Mouse (Mus musculus): ENCODE results near the gene Bicra. TPM values are rescaled to one million over a fixed set of nuclear protein-coding genes. Genes with fewer than 3 reads are reported as not detected.

The Bicra gene
- polyA plus RNA-seq, 1 experiment from 2014 or later, result 2.3 TPM

- H3K27ac ChIP-seq (ENCODE audit: low read length), result no peak overlapping the region
- no peaks in the 10 kb centered on the region for H3K27me3 ChIP-seq (replicated peaks; ENCODE audit: insufficient read depth, low read length)
- whole genome bisulfite sequencing, result 77% methylated on average over 11 of the region's 11 CpGs
- H3K4me2 ChIP-seq (replicated peaks; ENCODE audit: low read depth, low read length), result no peak overlapping the region
- H3K36me3 ChIP-seq (ENCODE audit: insufficient read depth, low read length), result no peaks in the 10 kb centered on the region
- H3K4me1 ChIP-seq (ENCODE audit: insufficient read depth, low read depth, low read length), result no peaks in the 10 kb centered on the region
- no peak for ATAC-seq
- H3K4me3 ChIP-seq (ENCODE audit: low read depth, low read length), result no peak overlapping the region
- no peak overlapping the region for H3K9ac ChIP-seq (replicated peaks; ENCODE audit: low read depth)
- DNase-seq (ENCODE audit: low spot score), result no peak
- no peaks in the 10 kb centered on the region for H3K9me3 ChIP-seq (ENCODE audit: low read length)
- TF ChIP-seq EP300 (IDR thresholded peaks at IDR 0.05) (no peak), CTCF (IDR thresholded peaks at IDR 0.05) (peak; percentile 71)
Measured at GRCm38 (mm10) chr7:16012576-16013263, 35.0 kb downstream of the Bicra start.

GRCm38 (mm10) chr7:16011418-16012085, 36.2 kb downstream of the Bicra start:
- WGBS, result 63% methylated on average over 7 of the region's 7 CpGs
- H3K9ac ChIP-seq (replicated peaks; ENCODE audit: low read depth), result no peak overlapping the region
- H3K36me3 ChIP-seq (ENCODE audit: insufficient read depth, low read length), result no peaks in the 10 kb centered on the region
- DNase-seq (ENCODE audit: low spot score) (no peak), ATAC-seq (no peak)
- H3K4me2 ChIP-seq (replicated peaks; ENCODE audit: low read depth, low read length), result no peak overlapping the region
- TF ChIP-seq CTCF (IDR thresholded peaks at IDR 0.05) (no peak), EP300 (IDR thresholded peaks at IDR 0.05) (no peak)
- H3K4me3 ChIP-seq (ENCODE audit: low read depth, low read length), result no peak overlapping the region
- no peak overlapping the region for H3K27ac ChIP-seq (ENCODE audit: low read length)
- no peaks in the 10 kb centered on the region for H3K9me3 ChIP-seq (ENCODE audit: low read length)
- H3K4me1 ChIP-seq (ENCODE audit: insufficient read depth, low read depth, low read length), result no peaks in the 10 kb centered on the region
- no peaks in the 10 kb centered on the region for H3K27me3 ChIP-seq (replicated peaks; ENCODE audit: insufficient read depth, low read length)

- Histone ChIP-seq H3K27me3 (replicated peaks; ENCODE audit: insufficient read depth, low read length) (no peaks in the 10 kb centered on the region), H3K9me3 (ENCODE audit: low read length) (no peaks in the 10 kb centered on the region), H3K9ac (replicated peaks; ENCODE audit: low read depth) (no peak overlapping the region), H3K27ac (ENCODE audit: low read length) (no peak overlapping the region), H3K4me2 (replicated peaks; ENCODE audit: low read depth, low read length) (no peak overlapping the region), H3K4me1 (ENCODE audit: insufficient read depth, low read depth, low read length) (no peaks in the 10 kb centered on the region), H3K36me3 (ENCODE audit: insufficient read depth, low read length) (no peaks in the 10 kb centered on the region), H3K4me3 (ENCODE audit: low read depth, low read length) (no peak overlapping the region)
- TF ChIP-seq CTCF (IDR thresholded peaks at IDR 0.05) (no peak), EP300 (IDR thresholded peaks at IDR 0.05) (no peak)
- DNase-seq (ENCODE audit: low spot score) (no peak), ATAC-seq (no peak)
- 58% methylated on average over 5 of the region's 5 CpGs for WGBS
Measured at GRCm38 (mm10) chr7:16010649-16011048, 37.1 kb downstream of the Bicra start.

GRCm38 (mm10) chr7:16009636-16010035, 38.1 kb downstream of the Bicra start:
- Histone ChIP-seq H3K9me3 (ENCODE audit: low read length) (no peaks in the 10 kb centered on the region), H3K4me1 (ENCODE audit: insufficient read depth, low read depth, low read length) (no peaks in the 10 kb centered on the region), H3K9ac (replicated peaks; ENCODE audit: low read depth) (no peak overlapping the region), H3K4me3 (ENCODE audit: low read depth, low read length) (no peak overlapping the region), H3K27ac (ENCODE audit: low read length) (no peak overlapping the region), H3K27me3 (replicated peaks; ENCODE audit: insufficient read depth, low read length) (no peaks in the 10 kb centered on the region), H3K36me3 (ENCODE audit: insufficient read depth, low read length) (no peaks in the 10 kb centered on the region), H3K4me2 (replicated peaks; ENCODE audit: low read depth, low read length) (no peak overlapping the region)
- ATAC-seq (no peak), DNase-seq (ENCODE audit: low spot score) (no peak)
- 90% methylated on average over 7 of the region's 7 CpGs for WGBS
- TF ChIP-seq EP300 (IDR thresholded peaks at IDR 0.05) (no peak), CTCF (IDR thresholded peaks at IDR 0.05) (no peak)

- no peak overlapping the region for H3K27ac ChIP-seq (ENCODE audit: low read length)
- 56% methylated on average over 3 of the region's 3 CpGs for WGBS
Measured at GRCm38 (mm10) chr7:16005020-16005419, 42.7 kb downstream of the Bicra start.

GRCm38 (mm10) chr7:16004177-16004856, 43.4 kb downstream of the Bicra start:
- Histone ChIP-seq H3K4me3 (ENCODE audit: low read depth, low read length) (no peak overlapping the region), H3K27ac (ENCODE audit: low read length) (no peak overlapping the region), H3K4me2 (replicated peaks; ENCODE audit: low read depth, low read length) (no peak overlapping the region), H3K9ac (replicated peaks; ENCODE audit: low read depth) (no peak overlapping the region), H3K36me3 (ENCODE audit: insufficient read depth, low read length) (no peaks in the 10 kb centered on the region), H3K9me3 (ENCODE audit: low read length) (no peaks in the 10 kb centered on the region), H3K4me1 (ENCODE audit: insufficient read depth, low read depth, low read length) (no peaks in the 10 kb centered on the region), H3K27me3 (replicated peaks; ENCODE audit: insufficient read depth, low read length) (no peaks in the 10 kb centered on the region)
- WGBS, result 55% methylated on average over 12 of the region's 12 CpGs
- TF ChIP-seq CTCF (IDR thresholded peaks at IDR 0.05) (no peak), EP300 (IDR thresholded peaks at IDR 0.05) (no peak)
- DNase-seq (ENCODE audit: low spot score) (peak; percentile 41), ATAC-seq (peak; percentile 62)

More at GRCm38 (mm10) chr7:16005020-16005419, 42.7 kb downstream of the Bicra start:
- ATAC-seq (peak; percentile 51), DNase-seq (ENCODE audit: low spot score) (peak; percentile 43)
- H3K4me1 ChIP-seq (ENCODE audit: insufficient read depth, low read depth, low read length), result no peaks in the 10 kb centered on the region
- H3K4me2 ChIP-seq (replicated peaks; ENCODE audit: low read depth, low read length), result no peak overlapping the region
- H3K9me3 ChIP-seq (ENCODE audit: low read length), result no peaks in the 10 kb centered on the region
- no peaks in the 10 kb centered on the region for H3K36me3 ChIP-seq (ENCODE audit: insufficient read depth, low read length)
- TF ChIP-seq CTCF (IDR thresholded peaks at IDR 0.05), result no peak
- no peak for TF ChIP-seq EP300 (IDR thresholded peaks at IDR 0.05)
- no peak overlapping the region for H3K4me3 ChIP-seq (ENCODE audit: low read depth, low read length)
- no peak overlapping the region for H3K9ac ChIP-seq (replicated peaks; ENCODE audit: low read depth)
- no peaks in the 10 kb centered on the region for H3K27me3 ChIP-seq (replicated peaks; ENCODE audit: insufficient read depth, low read length)
